Mouse (Mus musculus) frontal cortex, postnatal 25 days (tissue): ENCODE results near the gene Bach2.

Source experiments
- DNase-seq, 2 experiments: peaks; one replicate each; pipeline ENCODE4 v3.0.0; 2022; ENCODE audit warnings: low spot score in 2 of 2

Bach2 gene

GRCm38 (mm10) chr4:32525000-32525399 is 286.4 kb downstream of the Bach2 start:
- DNase-seq, result no peak

- no peak for DNase-seq
These were observed 287.7 kb downstream of the Bach2 start for GRCm38 (mm10) chr4:32526228-32526836.

DNA sequence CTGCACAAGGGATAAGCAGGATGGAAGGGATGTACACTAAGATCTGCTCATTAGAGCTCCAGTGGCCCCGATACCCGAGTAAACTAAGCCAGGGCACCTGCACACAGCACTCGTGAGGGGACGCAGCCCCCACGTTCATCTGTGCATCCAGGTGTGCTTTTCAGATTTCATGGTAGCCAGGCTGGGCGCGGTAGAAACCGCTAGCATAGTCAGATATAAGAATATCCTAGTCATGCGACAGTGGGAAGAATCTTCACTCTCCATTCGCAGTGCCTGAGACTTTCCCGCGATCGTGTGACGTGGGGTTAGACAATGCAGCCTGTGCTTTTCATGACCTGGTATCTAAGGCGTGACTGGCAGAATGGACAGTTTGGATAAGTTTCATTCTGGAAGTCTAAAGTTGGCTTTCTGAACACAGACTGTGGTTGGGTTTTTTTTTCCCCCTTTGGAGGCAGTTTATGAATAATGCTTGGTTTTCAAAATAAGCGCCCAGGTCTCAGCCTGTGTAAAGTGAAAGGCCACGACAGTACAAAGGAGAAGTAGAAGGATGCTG is 290.9 kb downstream of the Bach2 start:
- no peak for DNase-seq

- no peak for DNase-seq
These were observed 291.9 kb downstream of the Bach2 start for GRCm38 (mm10) chr4:32530421-32530920.

DNA sequence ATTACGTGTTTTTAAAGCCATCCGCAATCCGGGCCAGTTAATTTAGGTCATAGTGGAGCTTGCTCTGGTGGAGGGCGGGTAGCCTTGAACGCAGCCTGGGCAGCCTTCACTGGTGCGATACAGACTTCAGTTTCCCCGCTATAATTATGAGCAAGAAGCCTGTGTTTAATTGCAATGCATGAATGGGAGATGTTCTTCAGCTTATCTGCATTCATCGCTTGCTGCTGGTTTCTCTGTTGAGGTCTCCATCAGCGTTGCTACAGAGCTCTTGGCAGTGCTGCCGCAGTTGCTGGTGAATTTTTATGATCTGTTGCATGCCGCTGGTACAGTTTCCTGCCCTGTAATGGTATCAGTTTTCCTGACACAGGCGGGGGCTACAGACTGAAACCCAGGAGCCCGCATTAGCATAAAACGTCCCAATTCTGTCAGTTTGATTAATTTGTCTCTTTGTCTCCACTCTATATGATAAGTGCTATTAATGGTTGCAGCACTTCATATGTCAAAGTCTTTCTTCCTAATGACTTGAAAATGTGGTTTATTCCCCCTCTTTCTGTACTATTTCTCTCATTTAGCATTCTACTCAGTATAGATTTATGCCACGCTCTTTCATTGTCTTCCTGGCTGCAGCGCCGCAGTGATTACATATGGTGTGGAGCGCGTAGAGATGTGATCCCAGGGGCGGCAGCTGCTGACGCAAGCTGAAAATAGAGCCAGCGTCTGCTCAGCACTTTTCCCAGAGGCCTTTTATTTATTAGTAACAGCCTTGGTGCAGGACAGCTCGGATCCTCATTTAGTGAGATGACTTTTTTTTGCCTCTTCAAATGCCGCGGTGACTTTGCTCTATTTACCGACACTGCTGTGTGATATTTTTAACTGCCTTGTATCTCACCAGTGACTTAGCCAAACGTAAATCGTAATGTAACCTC is 292.6 kb downstream of the Bach2 start:
- no peak for DNase-seq

- DNase-seq, result no peak
These were observed 293.5 kb downstream of the Bach2 start for GRCm38 (mm10) chr4:32532079-32532478.

DNA sequence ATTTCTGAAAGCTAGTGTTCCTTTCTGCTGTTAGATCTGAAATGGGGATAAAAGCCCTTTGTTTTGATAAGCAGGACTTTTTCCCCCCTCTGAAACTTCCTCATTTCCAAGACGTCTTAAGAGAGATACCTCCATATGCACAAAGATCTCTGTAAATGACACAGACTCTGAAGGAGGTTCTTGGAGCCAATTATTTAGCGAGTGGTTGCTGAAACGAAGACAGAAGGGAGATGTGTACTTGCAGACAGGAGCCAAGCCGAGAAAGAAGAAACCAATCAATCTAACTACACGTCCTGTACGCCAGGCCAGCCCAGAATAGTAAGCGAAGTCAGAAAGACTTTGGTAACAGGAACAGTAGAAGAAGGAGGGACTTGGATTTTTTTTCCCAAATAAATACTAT is 295.1 kb downstream of the Bach2 start:
- no peak for DNase-seq

DNA sequence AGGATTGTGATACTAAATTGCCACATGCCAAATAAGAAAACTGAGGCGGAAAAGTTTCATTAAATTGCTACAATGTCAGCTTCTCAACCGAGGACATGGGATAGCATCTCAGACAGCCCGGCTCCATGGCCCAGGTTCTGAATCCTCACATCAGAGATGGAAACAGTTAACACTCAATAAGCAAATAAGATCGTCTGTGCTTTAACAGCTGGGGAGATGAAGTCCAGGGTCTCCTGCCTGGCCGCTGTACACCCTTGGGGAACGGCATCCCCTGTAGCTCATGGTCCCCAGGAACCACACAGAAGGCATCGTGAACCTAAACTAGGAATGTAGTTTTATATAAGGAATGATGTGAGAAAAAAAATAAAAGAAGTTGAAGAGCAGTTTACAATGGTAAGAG is 297.0 kb downstream of the Bach2 start:
- DNase-seq, result no peak

DNA sequence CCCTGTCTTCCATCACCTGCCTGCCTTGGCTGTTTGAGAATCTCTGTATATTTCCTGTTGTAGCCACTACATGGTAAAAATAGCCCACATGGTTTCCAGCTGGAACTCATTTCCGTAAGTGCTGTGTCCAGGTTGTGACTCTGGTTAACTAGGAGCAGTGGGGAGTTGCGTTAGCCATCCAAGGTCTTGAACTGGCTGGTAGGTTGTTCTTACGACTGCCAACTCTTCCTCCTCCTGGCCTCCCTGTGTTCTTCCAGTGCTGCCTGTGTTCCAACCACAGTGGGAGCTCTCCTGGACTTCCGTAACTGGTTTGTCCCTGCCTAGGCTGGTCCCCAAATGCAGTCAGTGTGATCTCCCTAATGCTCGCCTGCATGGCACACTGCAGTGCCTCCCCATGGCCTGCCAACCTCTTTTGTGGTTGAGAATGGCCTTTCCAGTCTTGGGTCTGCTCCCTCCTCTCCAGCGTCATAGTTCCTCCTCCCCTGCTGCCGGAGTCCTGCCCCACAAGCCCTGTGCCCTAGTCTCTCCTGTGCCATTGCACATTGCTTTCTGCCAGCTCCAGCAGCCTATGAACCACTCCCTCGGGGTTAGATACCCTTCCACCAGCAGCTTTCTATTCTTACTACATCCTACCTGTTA is 298.4 kb downstream of the Bach2 start:
- no peak for DNase-seq

DNA sequence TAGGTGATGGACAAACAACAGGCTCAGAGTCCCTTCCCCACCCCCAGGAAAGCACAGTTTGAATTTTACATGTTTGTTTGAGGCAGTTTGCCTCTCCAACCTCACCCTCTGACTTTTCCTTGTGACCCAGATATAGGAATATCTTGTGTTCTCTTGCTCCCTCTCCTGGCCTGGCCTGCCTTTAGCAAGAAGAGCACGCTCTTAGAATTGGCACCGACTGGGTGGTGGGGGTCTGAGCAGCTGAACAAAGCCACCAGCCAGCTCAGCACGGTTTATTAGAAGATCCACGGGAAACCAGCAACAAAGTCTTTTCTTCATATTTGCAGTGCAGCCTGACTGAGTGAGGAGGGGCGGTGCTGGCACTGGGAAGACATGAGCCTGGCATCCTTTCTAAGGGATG is 299.5 kb downstream of the Bach2 start:
- peak; percentile 48 to 57 for DNase-seq

DNA sequence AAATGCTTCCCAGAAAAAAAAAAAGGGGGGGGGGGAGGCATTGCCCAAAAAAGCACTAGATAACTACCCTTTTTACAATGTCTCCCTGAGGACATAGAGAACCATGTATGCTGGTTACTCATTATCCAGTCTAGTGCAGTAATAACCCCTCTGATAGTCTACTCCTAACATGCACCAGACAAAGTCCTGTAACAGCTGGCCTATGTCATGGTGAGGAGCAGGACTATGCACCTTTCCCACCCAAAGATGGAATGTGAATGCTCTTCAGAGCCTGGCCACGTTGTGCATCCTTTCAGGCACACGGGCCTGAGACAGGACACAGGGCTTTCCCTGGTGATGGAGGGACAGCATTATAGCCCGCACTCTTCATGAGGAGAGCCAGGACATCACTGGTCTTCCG is 299.9 kb downstream of the Bach2 start:
- no peak for DNase-seq

DNA sequence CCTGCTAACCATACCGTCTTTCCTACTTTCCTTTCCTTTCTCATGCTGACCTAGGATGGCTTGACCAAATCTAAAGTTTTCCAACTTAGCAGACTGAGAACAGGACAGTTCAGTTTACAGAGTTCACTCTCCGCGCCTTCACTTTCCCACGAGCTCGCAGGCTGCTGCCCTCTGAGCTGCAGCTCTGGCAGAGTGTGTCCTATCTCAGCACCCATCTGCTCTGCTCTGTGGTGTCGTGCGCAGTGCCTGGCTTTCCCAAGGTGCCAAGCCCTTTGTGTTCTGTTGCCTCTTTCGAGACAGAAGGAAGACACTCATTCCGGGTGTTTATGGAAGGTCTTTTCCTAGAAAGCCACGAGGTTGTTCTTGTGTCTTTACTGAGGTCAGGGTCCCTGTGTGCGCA is 300.4 kb downstream of the Bach2 start:
- DNase-seq, result no peak

GRCm38 (mm10) chr4:32544821-32545545 is 306.4 kb downstream of the Bach2 start:
- no peak for DNase-seq

- DNase-seq, result no peak
These were observed 306.9 kb downstream of the Bach2 start for GRCm38 (mm10) chr4:32545548-32545947.

- no peak for DNase-seq
These were observed 310.5 kb downstream of the Bach2 start for GRCm38 (mm10) chr4:32549150-32549549.

DNA sequence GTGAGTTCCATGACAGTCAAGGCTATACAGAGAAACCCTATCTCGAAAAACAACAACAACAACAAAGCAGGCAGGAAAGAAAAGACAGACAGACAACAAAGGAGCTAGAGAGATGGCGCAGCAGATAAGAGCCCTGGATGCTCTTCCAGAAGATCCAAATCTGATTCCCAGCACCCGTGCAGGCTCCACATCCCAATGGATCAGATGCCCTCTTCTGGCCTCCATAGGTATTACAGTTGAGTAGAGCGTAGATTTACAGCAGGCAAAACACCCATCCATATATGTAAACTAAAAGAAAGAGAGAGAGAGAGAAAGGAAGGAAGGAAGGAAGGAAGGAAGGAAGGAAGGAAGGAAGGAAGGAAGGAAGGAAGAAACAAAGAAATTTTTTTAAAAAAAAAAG is 312.7 kb downstream of the Bach2 start:
- no peak for DNase-seq

DNA sequence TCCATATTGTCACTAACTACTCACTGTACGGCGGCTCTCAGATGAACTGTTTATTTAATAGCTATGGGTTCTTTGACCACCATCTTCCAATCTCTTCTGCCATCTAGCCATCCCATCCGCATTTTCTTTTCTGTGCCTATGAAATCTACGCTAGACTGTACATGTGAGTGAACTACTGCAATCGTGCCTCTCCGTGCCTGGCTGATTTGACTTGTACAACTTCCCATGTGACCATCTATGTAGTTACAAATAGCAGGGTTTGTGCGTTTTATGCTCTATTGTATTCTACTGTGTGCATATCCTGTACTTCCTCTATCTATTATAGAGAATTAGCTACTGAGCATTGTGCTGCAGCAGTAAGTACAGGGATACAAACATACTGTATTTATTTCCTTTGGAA is 316.9 kb downstream of the Bach2 start:
- no peak for DNase-seq

GRCm38 (mm10) chr4:32560246-32560645 is 321.6 kb downstream of the Bach2 start:
- DNase-seq, result no peak

GRCm38 (mm10) chr4:32560724-32561554 is 322.3 kb downstream of the Bach2 start:
- DNase-seq, result no peak

DNA sequence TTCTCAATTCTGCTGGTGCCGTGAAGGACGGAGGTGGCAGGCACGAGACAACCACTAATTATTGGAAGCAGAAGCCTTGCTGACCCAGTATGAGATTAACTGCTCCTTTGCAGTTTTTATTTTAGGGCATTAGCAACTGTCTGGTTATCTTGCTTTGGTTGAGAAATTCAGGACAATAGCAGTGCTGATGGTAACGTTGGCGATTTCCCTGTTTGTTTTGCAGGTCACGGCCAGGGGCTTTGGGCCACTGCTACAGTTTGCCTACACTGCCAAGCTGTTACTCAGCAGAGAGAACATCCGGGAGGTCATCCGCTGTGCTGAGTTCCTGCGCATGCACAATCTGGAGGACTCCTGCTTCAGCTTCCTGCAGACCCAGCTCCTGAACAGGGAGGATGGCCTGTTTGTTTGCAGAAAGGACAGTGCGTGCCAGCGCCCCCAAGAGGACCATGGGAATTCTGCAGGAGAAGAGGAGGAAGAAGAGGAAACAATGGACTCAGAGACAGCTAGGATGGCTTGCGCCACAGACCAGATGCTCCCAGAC is 323.0 kb downstream of the Bach2 start:
- peak; percentile 48 to 54 for DNase-seq
